Mouse (Mus musculus) ES-E14 (cell line): ENCODE data around the gene Gm49395. TPM values are rescaled to one million over a fixed set of nuclear protein-coding genes. Genes with fewer than 3 reads are reported as not detected.

Experiments
- DNase-seq: peaks from one replicate; pipeline ENCODE4 v3.0.0-alpha.2; 2013; ENCODE audit warnings: low read depth, low spot score
- H3K27ac ChIP-seq: 2 replicates; pipeline ENCODE4 v1.5.1; 2012; ENCODE audit warnings: low read depth, mild to moderate bottlenecking, low read length, moderate library complexity, mixed read lengths; ENCODE audit not compliant: poor library complexity, insufficient read depth, severe bottlenecking
- H3K36me3 ChIP-seq: 2 replicates; pipeline ENCODE4 v1.6.1; 2012; ENCODE audit warnings: mild to moderate bottlenecking, low read length, moderate library complexity, mixed read lengths; ENCODE audit not compliant: control insufficient read depth, poor library complexity, insufficient read depth, severe bottlenecking
- H3K4me1 ChIP-seq, 2 experiments: fragments of 150-350 bp in 1 of 2; sonication (generic) in 1 of 2; 2 replicates each; pipeline ENCODE4 v1.6.1; 2012; ENCODE audit warnings: low read length in 2 of 2, mild to moderate bottlenecking in 1 of 2, mixed read lengths in 1 of 2; ENCODE audit not compliant: control insufficient read depth in 2 of 2, insufficient read depth in 2 of 2, poor library complexity in 1 of 2
- H3K4me3 ChIP-seq, 2 experiments: fragments of 150-350 bp in 1 of 2; sonication (generic) in 1 of 2; 2 replicates each; pipeline ENCODE4 v1.5.1; 2012; ENCODE audit warnings: low read length in 2 of 2, low read depth in 1 of 2, mild to moderate bottlenecking in 1 of 2, mixed read lengths in 1 of 2; ENCODE audit not compliant: insufficient read depth in 1 of 2, poor library complexity in 1 of 2, severe bottlenecking in 1 of 2
- H3K9ac ChIP-seq: 2 replicates; pipeline ENCODE4 v1.6.1; 2012; ENCODE audit warnings: low read depth, mild to moderate bottlenecking, low read length, mixed read lengths; ENCODE audit not compliant: poor library complexity, insufficient read depth, severe bottlenecking
- H3K9me3 ChIP-seq: fragments of 150-350 bp; sonication (generic); 2 replicates; pipeline ENCODE4 v1.6.1; 2012; ENCODE audit warnings: low read depth, mild to moderate bottlenecking, low read length; ENCODE audit not compliant: control insufficient read depth, insufficient read depth
- CHD2 ChIP-seq: IDR thresholded peaks from 2 replicates; pipeline ENCODE4 v1.6.1; 2014; ENCODE audit warnings: mild to moderate bottlenecking, low read depth, low read length, inconsistent platforms
- HCFC1 ChIP-seq: IDR thresholded peaks from 2 replicates; pipeline ENCODE4 v1.6.1; 2012; ENCODE audit warnings: low read length, inconsistent platforms, borderline replicate concordance; ENCODE audit not compliant: insufficient read depth
- MAFK ChIP-seq: IDR thresholded peaks from 2 replicates; pipeline ENCODE4 v1.6.1; 2014; ENCODE audit warnings: mild to moderate bottlenecking, low read depth, low read length, inconsistent platforms; ENCODE audit not compliant: insufficient read depth
- ZC3H11A ChIP-seq: IDR thresholded peaks from 2 replicates; pipeline ENCODE4 v1.6.1; 2012; ENCODE audit warnings: low read depth, mild to moderate bottlenecking, inconsistent platforms, low read length, borderline replicate concordance
- ZNF384 ChIP-seq: IDR thresholded peaks from 2 replicates; pipeline ENCODE4 v1.6.1; 2012; ENCODE audit warnings: low read depth, low read length, inconsistent platforms
- in situ Hi-C, 2 experiments: fragments of 600-800 bp; cut with MboI; formaldehyde crosslinking; loops; one replicate each; pipeline ENCODE4 v1.15.1; 2025; ENCODE audit warnings: low sequenced_read_pairs in 2 of 2, inconsistent platforms in 1 of 2; ENCODE audit not compliant: unreplicated experiment in 2 of 2
- total RNA-seq: library from RNA; depleted of rRNA; stranded (reverse); fragments of 300-350 nt; gene quantifications from 2 replicates; pipeline ENCODE4 v1.2.3, GENCODE M21; 2012

Gene Gm49395
- total RNA-seq, 1 experiment: 4.8 TPM

- no peak for TF ChIP-seq CHD2
- H3K9me3 ChIP-seq: no peaks in the 10 kb centered on the region
- H3K9ac ChIP-seq: no peak overlapping the region
- no peak overlapping the region for H3K4me3 ChIP-seq
- no peak overlapping the region for H3K27ac ChIP-seq
- no peaks in the 10 kb centered on the region for H3K4me1 ChIP-seq
- DNase-seq: no peak
- in situ Hi-C loops: no loop called here
- H3K36me3 ChIP-seq: no peaks in the 10 kb centered on the region
Observed at GRCm38 (mm10) chr13:115057555-115057954, 44.2 kb downstream of the Gm49395 start.

GRCm38 (mm10) chr13:115054783-115055182 is 46.9 kb downstream of the Gm49395 start:
- DNase-seq: no peak
- Histone ChIP-seq H3K4me3 (no peak overlapping the region), H3K9me3 (no peaks in the 10 kb centered on the region), H3K27ac (no peak overlapping the region), H3K9ac (no peak overlapping the region), H3K4me1 (no peaks in the 10 kb centered on the region), H3K36me3 (no peaks in the 10 kb centered on the region)
- in situ Hi-C loops: no loop called here
- no peak for TF ChIP-seq ZNF384
- no peak for TF ChIP-seq MAFK
- no peak for TF ChIP-seq CHD2
- no peak for TF ChIP-seq HCFC1
- TF ChIP-seq ZC3H11A: no peak

DNA sequence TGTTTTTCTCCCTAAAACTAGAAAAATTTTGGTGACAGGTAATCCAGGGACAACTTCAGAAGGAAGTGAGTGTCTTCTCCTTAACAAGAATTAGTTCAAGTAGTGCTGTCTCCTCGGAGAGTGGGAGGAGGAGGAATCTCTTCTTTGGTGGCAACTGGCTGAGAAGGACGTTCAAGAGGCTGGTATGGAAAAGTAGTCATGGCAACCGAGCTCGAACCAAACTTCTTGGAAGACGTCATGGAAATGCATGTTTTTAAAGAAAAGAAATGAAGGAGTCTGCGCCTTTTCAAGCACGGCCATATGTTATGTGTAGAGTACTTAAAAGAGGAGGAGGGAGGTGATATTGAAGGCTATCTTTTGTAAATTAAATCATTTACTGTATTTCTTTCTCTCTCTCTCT is 49.2 kb downstream of the Gm49395 start:
- no peak overlapping the region for H3K27ac ChIP-seq
- in situ Hi-C loops: no loop called here

GRCm38 (mm10) chr13:115050660-115051559 is 50.8 kb downstream of the Gm49395 start:
- no peaks in the 10 kb centered on the region for H3K36me3 ChIP-seq
- DNase-seq: no peak

More for the DNA sequence above, 49.2 kb downstream of the Gm49395 start:
- H3K9ac ChIP-seq: no peak overlapping the region
- H3K9me3 ChIP-seq: no peaks in the 10 kb centered on the region
- TF ChIP-seq MAFK (no peak), ZNF384 (no peak), ZC3H11A (no peak), HCFC1 (no peak), CHD2 (no peak)
- H3K4me3 ChIP-seq: no peak overlapping the region
- H3K36me3 ChIP-seq: no peaks in the 10 kb centered on the region
- no peaks in the 10 kb centered on the region for H3K4me1 ChIP-seq
- DNase-seq: no peak

More at GRCm38 (mm10) chr13:115050660-115051559, 50.8 kb downstream of the Gm49395 start:
- in situ Hi-C loops: no loop called here
- Histone ChIP-seq H3K4me1 (no peaks in the 10 kb centered on the region), H3K4me3 (no peak overlapping the region), H3K27ac (no peak overlapping the region), H3K9ac (no peak overlapping the region), H3K9me3 (no peaks in the 10 kb centered on the region)
- TF ChIP-seq MAFK (no peak), CHD2 (no peak), ZC3H11A (no peak), HCFC1 (no peak), ZNF384 (no peak)
